Mouse (Mus musculus) erythroblast, embryonic 14.5 days (primary cell): Measurements from ENCODE around the gene Ptprn2. TPM values are rescaled to one million over a fixed set of nuclear protein-coding genes. Genes with fewer than 3 reads are reported as not detected.

Experiments used
- H3K27me3 ChIP-seq: 2 replicates; pipeline ENCODE4 v1.6.1; 2012; ENCODE audit warnings: inconsistent platforms; ENCODE audit not compliant: control insufficient read depth
- H3K36me3 ChIP-seq: 2 replicates; pipeline ENCODE4 v1.6.1; 2012; ENCODE audit warnings: mild to moderate bottlenecking, inconsistent platforms; ENCODE audit not compliant: control insufficient read depth
- H3K4me1 ChIP-seq: 2 replicates; pipeline ENCODE4 v1.6.1; 2012; ENCODE audit warnings: inconsistent platforms; ENCODE audit not compliant: control insufficient read depth
- H3K4me3 ChIP-seq: replicated peaks from 2 replicates; pipeline ENCODE3; 2012; ENCODE audit warnings: moderate library complexity, mild to moderate bottlenecking, inconsistent platforms
- H3K9me3 ChIP-seq: 2 replicates; pipeline ENCODE4 v1.6.1; 2012; ENCODE audit warnings: low read length, inconsistent platforms, mixed read lengths; ENCODE audit not compliant: control insufficient read depth
- GATA1 ChIP-seq: IDR thresholded peaks from 2 replicates; pipeline ENCODE4 v1.6.1; 2012; ENCODE audit warnings: low read length, inconsistent platforms, mixed read lengths
- TAL1 ChIP-seq: IDR thresholded peaks from 3 replicates; pipeline ENCODE4 v1.6.1; 2012; ENCODE audit warnings: low read length, inconsistent platforms, mixed read lengths
- polyA plus RNA-seq: library from polyadenylated mRNA; stranded (reverse); fragments of >175 nt; gene quantifications from 2 replicates; pipeline ENCODE4 v1.2.3, GENCODE M21; 2012

Gene Ptprn2
- polyA plus RNA-seq, 1 experiment = 0.03 TPM

GRCm38 (mm10) chr12:116788346-116788745 is 302.8 kb downstream of the Ptprn2 start:
- Histone ChIP-seq H3K4me1 (no peaks in the 10 kb centered on the region), H3K4me3 (no peak overlapping the region), H3K9me3 (peaks cover 10% of the 10 kb centered on the region; the same call in 1 of the 2 replicates), H3K27me3 (no peaks in the 10 kb centered on the region), H3K36me3 (no peaks in the 10 kb centered on the region)
- TF ChIP-seq GATA1 (no peak), TAL1 (no peak)

GRCm38 (mm10) chr12:116803331-116803730 is 317.8 kb downstream of the Ptprn2 start:
- no peaks in the 10 kb centered on the region for H3K4me1 ChIP-seq
- peaks cover 3% of the 10 kb centered on the region; the same call in 1 of the 2 replicates for H3K9me3 ChIP-seq
- no peak for TF ChIP-seq TAL1
- no peak for TF ChIP-seq GATA1
- H3K27me3 ChIP-seq = no peaks in the 10 kb centered on the region
- no peak overlapping the region for H3K4me3 ChIP-seq
- no peaks in the 10 kb centered on the region for H3K36me3 ChIP-seq

GRCm38 (mm10) chr12:116804712-116805111 is 319.2 kb downstream of the Ptprn2 start:
- H3K27me3 ChIP-seq = no peaks in the 10 kb centered on the region
- peaks cover 6% of the 10 kb centered on the region; the same call in 1 of the 2 replicates for H3K9me3 ChIP-seq
- no peak overlapping the region for H3K4me3 ChIP-seq
- H3K4me1 ChIP-seq = no peaks in the 10 kb centered on the region
- no peaks in the 10 kb centered on the region for H3K36me3 ChIP-seq
- TF ChIP-seq GATA1 (no peak), TAL1 (no peak)

GRCm38 (mm10) chr12:116805129-116805809 is 319.7 kb downstream of the Ptprn2 start:
- peaks cover 6% of the 10 kb centered on the region; the same call in 1 of the 2 replicates for H3K9me3 ChIP-seq
- TF ChIP-seq GATA1 (no peak), TAL1 (no peak)
- H3K36me3 ChIP-seq = no peaks in the 10 kb centered on the region
- H3K27me3 ChIP-seq = no peaks in the 10 kb centered on the region
- no peak overlapping the region for H3K4me3 ChIP-seq
- no peaks in the 10 kb centered on the region for H3K4me1 ChIP-seq

GRCm38 (mm10) chr12:116806089-116806488 is 320.6 kb downstream of the Ptprn2 start:
- TF ChIP-seq TAL1 (no peak), GATA1 (no peak)
- Histone ChIP-seq H3K36me3 (no peaks in the 10 kb centered on the region), H3K4me1 (no peaks in the 10 kb centered on the region), H3K27me3 (no peaks in the 10 kb centered on the region), H3K9me3 (peaks cover 6% of the 10 kb centered on the region; the same call in 1 of the 2 replicates), H3K4me3 (no peak overlapping the region)

- Histone ChIP-seq H3K4me3 (no peak overlapping the region), H3K4me1 (no peaks in the 10 kb centered on the region), H3K36me3 (no peaks in the 10 kb centered on the region), H3K27me3 (no peaks in the 10 kb centered on the region), H3K9me3 (peaks cover 5% of the 10 kb centered on the region; the same call in 1 of the 2 replicates)
- no peak for TF ChIP-seq GATA1
- TF ChIP-seq TAL1 = no peak
These were observed 327.5 kb downstream of the Ptprn2 start for GRCm38 (mm10) chr12:116813012-116813411.

- Histone ChIP-seq H3K27me3 (no peaks in the 10 kb centered on the region), H3K4me1 (no peaks in the 10 kb centered on the region), H3K4me3 (no peak overlapping the region), H3K36me3 (no peaks in the 10 kb centered on the region), H3K9me3 (peaks cover 14% of the 10 kb centered on the region)
- no peak for TF ChIP-seq GATA1
- no peak for TF ChIP-seq TAL1
These were observed 334.3 kb downstream of the Ptprn2 start for GRCm38 (mm10) chr12:116819836-116820235.

GRCm38 (mm10) chr12:116823341-116823740 is 337.8 kb downstream of the Ptprn2 start:
- peaks cover 14% of the 10 kb centered on the region for H3K9me3 ChIP-seq
- TF ChIP-seq GATA1 = no peak
- H3K27me3 ChIP-seq = no peaks in the 10 kb centered on the region
- H3K4me1 ChIP-seq = no peaks in the 10 kb centered on the region
- no peaks in the 10 kb centered on the region for H3K36me3 ChIP-seq
- no peak overlapping the region for H3K4me3 ChIP-seq

- no peaks in the 10 kb centered on the region for H3K36me3 ChIP-seq
- peaks cover 5% of the 10 kb centered on the region for H3K9me3 ChIP-seq
- no peaks in the 10 kb centered on the region for H3K4me1 ChIP-seq
- no peak overlapping the region for H3K4me3 ChIP-seq
- TF ChIP-seq GATA1 = no peak
- no peak for TF ChIP-seq TAL1
- no peaks in the 10 kb centered on the region for H3K27me3 ChIP-seq
These were observed 342.2 kb downstream of the Ptprn2 start for GRCm38 (mm10) chr12:116827748-116828147.

GRCm38 (mm10) chr12:116838611-116839192 is 353.2 kb downstream of the Ptprn2 start:
- Histone ChIP-seq H3K4me3 (no peak overlapping the region), H3K4me1 (no peaks in the 10 kb centered on the region), H3K9me3 (peaks cover 28% of the 10 kb centered on the region), H3K27me3 (no peaks in the 10 kb centered on the region), H3K36me3 (no peaks in the 10 kb centered on the region)
- TF ChIP-seq GATA1 (no peak), TAL1 (no peak)
